Mouse (Mus musculus) spleen, adult 2 months (tissue): ENCODE results near the gene Ide. TPM values are rescaled to one million over a fixed set of nuclear protein-coding genes. Genes with fewer than 3 reads are reported as not detected.

Experiments
- DNase-seq, 2 experiments: peaks; one replicate each; pipeline versions ENCODE4 v3.0.0 to v3.0.0-alpha.2; 2012 to 2021; ENCODE audit warnings: low spot score in 2 of 2, low read depth in 1 of 2
- H3K27ac ChIP-seq: fragments of 200-500 bp; 2 replicates; pipeline ENCODE4 v1.5.1; 2012; ENCODE audit warnings: low read length, inconsistent platforms; ENCODE audit not compliant: insufficient read depth
- H3K27me3 ChIP-seq: fragments of 200-500 bp; 2 replicates; pipeline ENCODE4 v1.6.1; 2012; ENCODE audit warnings: mild to moderate bottlenecking, moderate library complexity, low read length, inconsistent platforms; ENCODE audit not compliant: control insufficient read depth, insufficient read depth
- H3K36me3 ChIP-seq: fragments of 200-500 bp; 2 replicates; pipeline ENCODE4 v1.6.1; 2012; ENCODE audit warnings: mild to moderate bottlenecking, low read length, inconsistent platforms; ENCODE audit not compliant: control insufficient read depth, insufficient read depth
- H3K4me1 ChIP-seq: fragments of 200-500 bp; 2 replicates; pipeline ENCODE4 v1.6.1; 2011; ENCODE audit warnings: inconsistent platforms; ENCODE audit not compliant: control insufficient read depth, insufficient read depth, insufficient read length
- H3K4me3 ChIP-seq: fragments of 200-500 bp; 2 replicates; pipeline ENCODE4 v1.5.1; 2011; ENCODE audit warnings: mild to moderate bottlenecking, inconsistent platforms; ENCODE audit not compliant: insufficient read depth, insufficient read length; ENCODE audit errors: extremely low read depth
- CTCF ChIP-seq: fragments of 200-500 bp; IDR thresholded peaks from 2 replicates; pipeline ENCODE4 v1.5.1; 2011; ENCODE audit warnings: mild to moderate bottlenecking, inconsistent platforms; ENCODE audit not compliant: insufficient read depth, insufficient read length, insufficient replicate concordance; ENCODE audit errors: extremely low read depth
- POLR2A ChIP-seq: fragments of 200-500 bp; IDR thresholded peaks from 2 replicates; pipeline ENCODE4 v1.6.1; 2011; ENCODE audit warnings: low read depth, low read length, inconsistent platforms
- WGBS: fragments of 180-500 bp; shearing (Covaris S2); methylation state at CpG from one replicate; pipeline ENCODE4 v1.1.7; 2018; 5-methylcytosine and 5-hydroxymethylcytosine counted together
- polyA plus RNA-seq: library from polyadenylated mRNA; depleted of rRNA; stranded (reverse); fragments of >200 nt; gene quantifications from 2 replicates; pipeline ENCODE4 v1.2.3, GENCODE M21; 2012

The Ide gene
- polyA plus RNA-seq, 1 experiment = 6.7 TPM

- WGBS = 77% methylated on average over 8 of the region's 8 CpGs
- H3K27me3 ChIP-seq = no peaks in the 10 kb centered on the region
- no peak for DNase-seq
- no peak overlapping the region for H3K27ac ChIP-seq
- no peaks in the 10 kb centered on the region for H3K36me3 ChIP-seq
- H3K4me1 ChIP-seq = no peaks in the 10 kb centered on the region
- no peak overlapping the region for H3K4me3 ChIP-seq
- no peak for TF ChIP-seq POLR2A
- TF ChIP-seq CTCF = no peak
Measured at GRCm38 (mm10) chr19:37263566-37263942, 74.1 kb downstream of the Ide start.

GRCm38 (mm10) chr19:37262389-37262788 is 75.3 kb downstream of the Ide start:
- TF ChIP-seq CTCF (no peak), POLR2A (no peak)
- H3K36me3 ChIP-seq = no peaks in the 10 kb centered on the region
- no peak for DNase-seq
- 91% methylated on average over 4 of the region's 4 CpGs for WGBS
- H3K4me3 ChIP-seq = no peak overlapping the region
- no peak overlapping the region for H3K27ac ChIP-seq
- no peaks in the 10 kb centered on the region for H3K4me1 ChIP-seq
- no peaks in the 10 kb centered on the region for H3K27me3 ChIP-seq

- WGBS = 86% methylated on average over 9 of the region's 9 CpGs
- H3K4me3 ChIP-seq = no peak overlapping the region
- DNase-seq = no peak
Measured at GRCm38 (mm10) chr19:37255321-37255720, 82.3 kb downstream of the Ide start.

GRCm38 (mm10) chr19:37252104-37252503 is 85.5 kb downstream of the Ide start:
- no peaks in the 10 kb centered on the region for H3K4me1 ChIP-seq
- no peak overlapping the region for H3K4me3 ChIP-seq
- WGBS = 80% methylated on average over 6 of the region's 6 CpGs
- TF ChIP-seq CTCF = no peak
- TF ChIP-seq POLR2A = no peak
- H3K27ac ChIP-seq = no peak overlapping the region
- no peaks in the 10 kb centered on the region for H3K36me3 ChIP-seq
- H3K27me3 ChIP-seq = no peaks in the 10 kb centered on the region
- no peak for DNase-seq

More at GRCm38 (mm10) chr19:37255321-37255720, 82.3 kb downstream of the Ide start:
- no peaks in the 10 kb centered on the region for H3K36me3 ChIP-seq
- H3K27ac ChIP-seq = no peak overlapping the region
- TF ChIP-seq CTCF = no peak
- no peak for TF ChIP-seq POLR2A
- H3K4me1 ChIP-seq = no peaks in the 10 kb centered on the region
- H3K27me3 ChIP-seq = no peaks in the 10 kb centered on the region

GRCm38 (mm10) chr19:37248199-37248598 is 89.5 kb downstream of the Ide start:
- TF ChIP-seq CTCF (no peak), POLR2A (no peak)
- Histone ChIP-seq H3K27me3 (no peaks in the 10 kb centered on the region), H3K4me3 (no peak overlapping the region), H3K27ac (no peak overlapping the region), H3K36me3 (no peaks in the 10 kb centered on the region), H3K4me1 (no peaks in the 10 kb centered on the region)
- 58% methylated on average over 3 of the region's 3 CpGs for WGBS
- DNase-seq = no peak

- no peaks in the 10 kb centered on the region for H3K27me3 ChIP-seq
- H3K27ac ChIP-seq = no peak overlapping the region
- no peak overlapping the region for H3K4me3 ChIP-seq
- WGBS = 38% methylated on average over 3 of the region's 3 CpGs
- TF ChIP-seq CTCF (no peak), POLR2A (no peak)
- H3K36me3 ChIP-seq = no peaks in the 10 kb centered on the region
- H3K4me1 ChIP-seq = no peaks in the 10 kb centered on the region
- no peak for DNase-seq
Measured at GRCm38 (mm10) chr19:37246859-37247258, 90.8 kb downstream of the Ide start.

GRCm38 (mm10) chr19:37242707-37243106 is 94.9 kb downstream of the Ide start:
- Histone ChIP-seq H3K27ac (no peak overlapping the region), H3K27me3 (no peaks in the 10 kb centered on the region), H3K4me1 (no peaks in the 10 kb centered on the region), H3K36me3 (no peaks in the 10 kb centered on the region), H3K4me3 (no peak overlapping the region)
- TF ChIP-seq CTCF = no peak
- no peak for TF ChIP-seq POLR2A
- 49% methylated on average over 2 of the region's 2 CpGs for WGBS
- DNase-seq = no peak
